ENCODE assay signal across 28 mouse cellular contexts in genomic region chr16:48899868-48900267, GRCm38 (mm10). TPM values are rescaled to one million over a fixed set of nuclear protein-coding genes. Genes with fewer than 3 reads are reported as not detected.
A peak's percentile ranks its signal among the peaks of the same experiment; 100 is the strongest.
DNase-seq lines count a peak whose midpoint lies in the region; ATAC-seq lines count a peak whose summit lies in the region.
"Had no signal": no experiment of that assay in that cellular context is flagged by ENCODE, and none has a peak within 500 bp of the region (broad histone marks: within the 10 kb centered on the region; RNA-seq: fewer than 3 reads in every experiment).

No protein-coding gene starts in this region.

- WGBS in neural tube, embryonic 12.5 days = 42% methylated on average over 1 of the region's 1 CpGs
- WGBS in neural tube, embryonic 14.5 days = 33% methylated on average over 1 of the region's 1 CpGs

- no peak overlapping the region for H3K27ac ChIP-seq in neural tube, embryonic 12.5 days
- H3K27ac ChIP-seq in neural tube, embryonic 14.5 days (ENCODE audit: low read depth, low read length) = no peak overlapping the region
- H3K27ac ChIP-seq: embryonic facial prominence, embryonic 13.5 days; embryonic facial prominence, embryonic 15.5 days; forebrain, embryonic 10.5 days; forebrain, embryonic 12.5 days had no signal

- no peaks in the 10 kb centered on the region for H3K27me3 ChIP-seq in neural tube, embryonic 12.5 days (replicated peaks)
- H3K27me3 ChIP-seq in neural tube, embryonic 14.5 days (ENCODE audit: control insufficient read depth, insufficient read depth, low read length) = no peaks in the 10 kb centered on the region
- H3K27me3 ChIP-seq: embryonic facial prominence, embryonic 13.5 days; embryonic facial prominence, embryonic 15.5 days; forebrain, embryonic 12.5 days had no signal

- no peaks in the 10 kb centered on the region for H3K4me1 ChIP-seq in neural tube, embryonic 12.5 days
- H3K4me1 ChIP-seq in neural tube, embryonic 14.5 days (ENCODE audit: control insufficient read depth, insufficient read depth, low read length) = no peaks in the 10 kb centered on the region
- H3K4me1 ChIP-seq: embryonic facial prominence, embryonic 13.5 days; embryonic facial prominence, embryonic 15.5 days; forebrain, embryonic 10.5 days; forebrain, embryonic 12.5 days had no signal

- peak; percentile 13 for DNase-seq in mesoderm, embryonic 11.5 days (ENCODE audit: low read depth, low spot score)
- DNase-seq in layer of hippocampus, postnatal 10 days (ENCODE audit: low spot score in 2 of 2) = no peak
- DNase-seq in thymus, postnatal 4 days = no peak
- no peak for DNase-seq in urinary bladder, postnatal 25 days (ENCODE audit: low spot score)
- DNase-seq: adrenal gland, adult 2 months; adrenal gland, postnatal 10 days; adrenal gland, postnatal 25 days; cerebellum, adult 11 months; cerebellum, adult 18-20 months; cerebellum, adult 8-10 months; cerebellum, adult 9-11 months; cerebellum, postnatal 14 days; cerebellum, postnatal 36 days; embryo, embryonic 11 days had no signal

- no peak overlapping the region for H3K4me3 ChIP-seq in neural tube, embryonic 12.5 days
- H3K4me3 ChIP-seq in neural tube, embryonic 14.5 days (ENCODE audit: low read depth, low read length) = no peak overlapping the region
- H3K4me3 ChIP-seq: embryonic facial prominence, embryonic 13.5 days; embryonic facial prominence, embryonic 15.5 days; erythroblast, embryonic 14.5 days; forebrain, embryonic 10.5 days; forebrain, embryonic 12.5 days had no signal

- no peaks in the 10 kb centered on the region for H3K36me3 ChIP-seq in neural tube, embryonic 12.5 days
- H3K36me3 ChIP-seq in neural tube, embryonic 14.5 days (ENCODE audit: control insufficient read depth, insufficient read depth, low read length) = no peaks in the 10 kb centered on the region
- H3K36me3 ChIP-seq: embryonic facial prominence, embryonic 13.5 days; embryonic facial prominence, embryonic 15.5 days; forebrain, embryonic 10.5 days; forebrain, embryonic 12.5 days had no signal

- H3K9ac ChIP-seq in neural tube, embryonic 12.5 days = no peak overlapping the region
- no peak overlapping the region for H3K9ac ChIP-seq in neural tube, embryonic 14.5 days (replicated peaks; ENCODE audit: low read depth, low read length)
- H3K9ac ChIP-seq: embryonic facial prominence, embryonic 13.5 days; embryonic facial prominence, embryonic 15.5 days; forebrain, embryonic 12.5 days had no signal

- peak; percentile 82 for ATAC-seq in neural tube, embryonic 12.5 days (ENCODE audit: low FRiP score, low read depth)
- ATAC-seq in neural tube, embryonic 14.5 days (ENCODE audit: low read depth) = peak; percentile 75; the same call in 1 of the 2 replicates
- ATAC-seq: forebrain, embryonic 14.5 days had no signal

- H3K4me2 ChIP-seq in neural tube, embryonic 12.5 days (replicated peaks) = no peak overlapping the region
- no peak overlapping the region for H3K4me2 ChIP-seq in neural tube, embryonic 14.5 days (ENCODE audit: low read depth, low read length)
- H3K4me2 ChIP-seq: embryonic facial prominence, embryonic 13.5 days; embryonic facial prominence, embryonic 15.5 days; forebrain, embryonic 12.5 days had no signal

- H3K9me3 ChIP-seq in neural tube, embryonic 12.5 days = no peaks in the 10 kb centered on the region
- no peaks in the 10 kb centered on the region for H3K9me3 ChIP-seq in neural tube, embryonic 14.5 days (ENCODE audit: control insufficient read depth, low read length)
- H3K9me3 ChIP-seq: embryonic facial prominence, embryonic 13.5 days; embryonic facial prominence, embryonic 15.5 days; forebrain, embryonic 10.5 days; forebrain, embryonic 12.5 days had no signal

RNA-seq across cellular contexts. Expression of gene Retnlg, which starts 27.4 kb away (rescaled TPM):
- polyA plus RNA-seq in neural tube, embryonic 12.5 days (2016; fragmentation: Nextera tagmentation; extraction: Ambion mirVana) = 0.47 TPM in 1 of 2 replicates, not detected in the other
- not detected in 2 replicates for polyA plus RNA-seq in neural tube, embryonic 14.5 days (2014; fragmentation: Nextera tagmentation; extraction: Ambion mirVana)
- total RNA-seq in layer of hippocampus, postnatal 10 days (2021) = not detected
- total RNA-seq: adrenal gland, postnatal 25 days; ES-E14; MEL had no signal
- polyA plus RNA-seq: adrenal gland, adult 2 months; C2C12; embryonic facial prominence, embryonic 11.5 days; embryonic facial prominence, embryonic 13.5 days; erythroblast, embryonic 14.5 days; forebrain, embryonic 10.5 days; forebrain, embryonic 12.5 days; forebrain, embryonic 14.5 days had no signal

RNA-seq across cellular contexts. Expression of gene Retnla, which starts 57.5 kb away (rescaled TPM):
- not detected in 2 replicates for polyA plus RNA-seq in neural tube, embryonic 12.5 days (2016; fragmentation: Nextera tagmentation; extraction: Ambion mirVana)
- polyA plus RNA-seq in neural tube, embryonic 14.5 days (2014; fragmentation: Nextera tagmentation; extraction: Ambion mirVana) = not detected in 2 replicates
- not detected for total RNA-seq in layer of hippocampus, postnatal 10 days (2021)
- total RNA-seq: common myeloid progenitor, adult 5-6 weeks; ES-E14; MEL had no signal
- polyA plus RNA-seq: brain, embryonic 14.5 days; C2C12; embryonic facial prominence, embryonic 11.5 days; embryonic facial prominence, embryonic 13.5 days; embryonic facial prominence, embryonic 15.5 days; erythroblast, embryonic 14.5 days; forebrain, embryonic 10.5 days; forebrain, embryonic 12.5 days; forebrain, embryonic 14.5 days had no signal
